Mouse (Mus musculus) bone marrow, adult 2 months (tissue): ENCODE data around the gene Dctn1.

Experiments used
- CTCF ChIP-seq: fragments of 200-500 bp; IDR thresholded peaks from 2 replicates; pipeline ENCODE4 v1.5.1; 2011; ENCODE audit warnings: low read length, control low read depth; ENCODE audit not compliant: control insufficient read depth, insufficient read depth
- POLR2A ChIP-seq: fragments of 200-500 bp; IDR thresholded peaks from 2 replicates; pipeline ENCODE4 v1.6.1; 2011; ENCODE audit warnings: low read depth, mild to moderate bottlenecking, control low read depth, low read length, borderline replicate concordance; ENCODE audit not compliant: control insufficient read depth

DNA sequence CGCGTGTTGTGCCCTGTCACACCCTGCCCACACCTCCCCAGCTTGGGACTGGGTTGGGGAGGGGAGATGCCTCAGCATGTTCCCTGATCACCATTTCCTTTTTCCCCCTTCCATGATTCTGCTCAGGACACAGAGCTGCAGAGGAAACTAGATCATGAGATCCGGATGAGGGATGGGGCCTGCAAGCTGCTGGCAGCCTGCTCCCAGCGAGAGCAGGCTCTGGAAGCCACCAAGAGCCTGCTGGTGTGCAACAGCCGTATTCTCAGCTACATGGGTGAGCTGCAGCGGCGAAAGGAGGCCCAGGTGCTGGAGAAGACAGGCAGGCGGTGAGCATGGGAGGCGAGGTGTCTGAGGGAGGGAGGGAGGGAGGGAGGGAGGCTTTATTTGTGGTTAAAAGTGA is 19.9 kb upstream of the Dctn1 start:
- TF ChIP-seq CTCF (no peak), POLR2A (no peak)
